Mouse (Mus musculus) thymus, adult 2 months (tissue): Measurements from ENCODE around the gene Kdm4b. TPM values are rescaled to one million over a fixed set of nuclear protein-coding genes. Genes with fewer than 3 reads are reported as not detected.

ENCODE experiments used
- DNase-seq: peaks from one replicate; pipeline ENCODE4 v3.0.0; 2021
- H3K27ac ChIP-seq: fragments of 200-500 bp; 2 replicates; pipeline ENCODE4 v1.5.1; 2012; ENCODE audit warnings: low read length, control low read depth; ENCODE audit not compliant: control insufficient read depth, insufficient read depth
- H3K27me3 ChIP-seq: fragments of 200-500 bp; 2 replicates; pipeline ENCODE4 v1.6.1; 2012; ENCODE audit warnings: mild to moderate bottlenecking, low read length, moderate library complexity, mixed read lengths; ENCODE audit not compliant: control insufficient read depth, insufficient read depth
- H3K36me3 ChIP-seq: fragments of 200-500 bp; 2 replicates; pipeline ENCODE4 v1.6.1; 2012; ENCODE audit warnings: mild to moderate bottlenecking, low read length, moderate library complexity; ENCODE audit not compliant: control insufficient read depth, insufficient read depth
- H3K4me1 ChIP-seq: fragments of 200-500 bp; replicated peaks from 2 replicates; pipeline ENCODE4 v1.6.1; 2012; ENCODE audit warnings: low read length; ENCODE audit not compliant: control insufficient read depth, insufficient read depth
- H3K4me3 ChIP-seq: fragments of 200-500 bp; 2 replicates; pipeline ENCODE4 v1.5.1; 2012; ENCODE audit warnings: mild to moderate bottlenecking, low read length, control low read depth, moderate library complexity; ENCODE audit not compliant: control insufficient read depth, insufficient read depth
- CTCF ChIP-seq: fragments of 200-500 bp; IDR thresholded peaks from 2 replicates; pipeline ENCODE4 v1.5.1; 2012; ENCODE audit warnings: mild to moderate bottlenecking, control low read depth, low read length, moderate library complexity, borderline replicate concordance; ENCODE audit not compliant: control insufficient read depth, poor library complexity, insufficient read depth; ENCODE audit errors: extremely low read depth
- POLR2A ChIP-seq: fragments of 200-500 bp; IDR thresholded peaks from 2 replicates; pipeline ENCODE4 v1.6.1; 2012; ENCODE audit warnings: mild to moderate bottlenecking, low read length, control low read depth, moderate library complexity; ENCODE audit not compliant: control insufficient read depth, poor library complexity, insufficient read depth; ENCODE audit errors: extremely low read depth
- WGBS: fragments of 180-500 bp; shearing (Covaris S2); methylation state at CpG from one replicate; pipeline ENCODE4 v1.1.7; 2018; 5-methylcytosine and 5-hydroxymethylcytosine counted together
- polyA plus RNA-seq: library from polyadenylated mRNA; depleted of rRNA; stranded (reverse); fragments of >200 nt; gene quantifications from 2 replicates; pipeline ENCODE4 v1.2.3, GENCODE M21; 2012

The Kdm4b gene
- polyA plus RNA-seq, 1 experiment = 94.1 TPM

GRCm38 (mm10) chr17:56393889-56394288 is 68.0 kb downstream of the Kdm4b start:
- Histone ChIP-seq H3K27me3 (no peaks in the 10 kb centered on the region), H3K4me1 (no peaks in the 10 kb centered on the region), H3K4me3 (no peak overlapping the region), H3K36me3 (peaks cover 16% of the 10 kb centered on the region; the same call in 1 of the 2 replicates), H3K27ac (no peak overlapping the region)
- TF ChIP-seq POLR2A = no peak
- no peak for TF ChIP-seq CTCF
- DNase-seq = no peak
- WGBS = 99% methylated on average over 10 of the region's 10 CpGs

DNA sequence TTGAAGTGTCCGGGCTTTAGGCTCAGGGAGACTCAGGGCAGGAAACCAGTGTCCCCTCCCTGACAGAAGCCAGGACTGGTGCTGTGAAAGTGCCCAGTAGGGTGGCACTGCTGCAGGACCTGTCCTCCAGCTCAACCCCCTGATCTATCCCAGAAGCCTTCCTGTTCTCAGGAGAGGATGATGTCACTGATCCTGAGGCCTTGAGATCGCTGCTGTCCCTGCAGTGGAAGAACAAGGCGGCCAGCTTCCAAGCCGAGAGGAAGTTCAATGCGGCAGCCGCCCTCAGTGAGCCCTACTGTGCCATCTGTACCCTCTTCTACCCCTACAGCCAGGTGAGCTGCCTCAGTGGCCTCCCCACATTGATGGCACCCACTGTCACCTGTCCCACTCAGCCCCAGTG is 70.2 kb downstream of the Kdm4b start:
- no peak for TF ChIP-seq CTCF
- TF ChIP-seq POLR2A = no peak
- Histone ChIP-seq H3K27ac (no peak overlapping the region), H3K4me1 (no peaks in the 10 kb centered on the region), H3K27me3 (no peaks in the 10 kb centered on the region), H3K36me3 (peaks cover 10% of the 10 kb centered on the region), H3K4me3 (no peak overlapping the region)
- 96% methylated on average over 6 of the region's 6 CpGs for WGBS
- DNase-seq = no peak

GRCm38 (mm10) chr17:56400221-56400620 is 74.4 kb downstream of the Kdm4b start:
- H3K36me3 ChIP-seq = peaks cover 10% of the 10 kb centered on the region
- H3K4me3 ChIP-seq = no peak overlapping the region
- 98% methylated on average over 3 of the region's 3 CpGs for WGBS
- no peaks in the 10 kb centered on the region for H3K4me1 ChIP-seq
- TF ChIP-seq CTCF (no peak), POLR2A (no peak)
- H3K27me3 ChIP-seq = no peaks in the 10 kb centered on the region
- no peak for DNase-seq
- H3K27ac ChIP-seq = no peak overlapping the region

DNA sequence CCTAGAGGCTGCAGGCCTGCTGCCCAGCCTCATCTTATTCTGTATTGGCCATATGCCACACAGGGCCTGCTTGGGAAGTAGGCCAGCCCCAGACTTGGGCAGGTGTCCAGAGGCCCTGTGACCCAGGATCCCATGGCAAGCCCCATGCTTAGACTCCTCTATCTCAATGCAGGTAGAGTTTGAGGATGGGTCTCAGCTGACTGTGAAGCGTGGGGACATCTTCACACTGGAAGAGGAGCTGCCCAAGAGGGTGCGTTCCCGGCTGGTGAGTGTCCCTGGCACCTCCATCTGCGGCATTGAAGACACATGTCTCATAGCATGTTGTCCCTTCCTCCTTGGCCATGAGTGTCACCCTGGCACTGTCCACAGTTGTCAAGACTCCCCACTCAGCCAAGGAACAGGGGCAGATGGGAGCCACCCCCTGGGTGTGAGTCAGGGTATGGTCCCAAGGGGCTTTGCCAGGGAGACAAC is 75.2 kb downstream of the Kdm4b start:
- peaks cover 8% of the 10 kb centered on the region for H3K36me3 ChIP-seq
- WGBS = 98% methylated on average over 4 of the region's 4 CpGs
- no peaks in the 10 kb centered on the region for H3K4me1 ChIP-seq
- no peaks in the 10 kb centered on the region for H3K27me3 ChIP-seq
- no peak for TF ChIP-seq CTCF
- no peak for TF ChIP-seq POLR2A
- H3K27ac ChIP-seq = no peak overlapping the region
- no peak overlapping the region for H3K4me3 ChIP-seq
- no peak for DNase-seq

GRCm38 (mm10) chr17:56405341-56405740 is 79.5 kb downstream of the Kdm4b start:
- DNase-seq = no peak
- no peak overlapping the region for H3K4me3 ChIP-seq
- no peaks in the 10 kb centered on the region for H3K36me3 ChIP-seq
- 88% methylated on average over 3 of the region's 3 CpGs for WGBS
- TF ChIP-seq POLR2A (no peak), CTCF (no peak)
- H3K27me3 ChIP-seq = no peaks in the 10 kb centered on the region
- no peak overlapping the region for H3K27ac ChIP-seq
- no peaks in the 10 kb centered on the region for H3K4me1 ChIP-seq

DNA sequence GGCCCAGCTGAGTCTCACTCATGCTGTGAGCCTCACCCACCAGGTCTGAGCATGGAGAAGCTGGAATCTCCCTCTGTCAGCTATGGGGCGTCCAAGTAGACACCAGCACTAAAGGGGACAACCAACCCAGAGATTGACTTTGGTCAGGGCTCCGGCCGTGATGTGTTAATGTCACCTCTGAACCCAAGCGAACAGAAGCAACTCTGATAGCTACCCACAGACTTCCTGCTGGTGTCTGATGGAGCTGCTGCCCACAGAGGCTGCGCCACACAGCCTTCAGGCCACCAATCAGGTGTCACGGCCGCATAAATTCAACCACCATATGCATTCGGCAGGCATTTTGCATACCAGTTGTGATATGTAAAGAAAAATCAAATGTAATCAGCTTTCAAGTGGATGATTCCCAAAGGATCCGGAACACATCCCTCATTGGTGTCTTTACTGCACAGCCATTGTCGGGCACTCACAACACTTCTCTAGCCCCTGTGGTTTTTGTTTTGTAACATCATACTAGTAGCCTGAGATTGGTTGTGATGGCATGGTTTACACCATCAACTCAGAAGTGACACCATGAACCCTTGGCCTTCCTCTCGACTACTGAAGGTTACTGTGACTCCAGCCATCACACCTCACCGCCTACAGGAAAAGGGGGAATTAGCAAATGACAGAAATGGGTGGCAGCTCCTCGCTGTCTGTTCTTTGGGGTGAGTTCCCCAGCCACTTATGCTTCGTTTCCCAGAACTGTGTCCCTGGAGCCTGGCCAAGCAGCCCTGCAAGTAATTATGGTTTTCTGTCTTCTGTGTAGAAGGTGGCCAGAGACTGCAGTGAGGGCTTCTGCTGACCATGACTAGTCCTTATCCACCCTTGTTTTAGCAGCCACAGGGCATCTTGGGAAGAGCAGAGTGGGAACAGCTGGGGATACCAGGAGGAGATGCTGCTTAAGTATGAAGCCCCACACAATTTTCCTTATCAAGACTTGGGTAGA is 80.3 kb downstream of the Kdm4b start:
- no peak overlapping the region for H3K27ac ChIP-seq
- H3K4me3 ChIP-seq = no peak overlapping the region
- TF ChIP-seq POLR2A (no peak), CTCF (no peak)
- WGBS = 72% methylated on average over 14 of the region's 14 CpGs
- H3K27me3 ChIP-seq = no peaks in the 10 kb centered on the region
- no peak for DNase-seq
- no peaks in the 10 kb centered on the region for H3K36me3 ChIP-seq
- H3K4me1 ChIP-seq = no peaks in the 10 kb centered on the region

DNA sequence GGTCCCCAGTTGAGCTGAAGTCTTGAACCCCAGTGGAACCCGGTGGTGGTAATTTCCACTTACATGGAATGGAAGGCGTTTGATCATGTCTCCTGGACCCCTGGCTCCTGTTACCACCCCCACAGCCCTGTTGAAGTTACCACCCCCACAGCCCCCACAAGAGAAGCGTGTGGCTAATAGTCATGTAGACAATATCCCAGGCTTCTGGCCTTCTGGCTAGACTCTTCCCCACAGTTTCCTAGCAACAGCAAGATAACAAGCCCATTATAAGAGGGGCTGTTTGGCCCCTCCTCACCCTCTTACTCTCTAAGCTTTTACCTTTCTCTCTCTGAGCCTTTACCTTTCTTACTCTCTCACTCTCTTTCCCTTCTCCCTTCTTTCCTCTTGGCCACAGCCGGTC is 81.0 kb downstream of the Kdm4b start:
- H3K36me3 ChIP-seq = no peaks in the 10 kb centered on the region
- WGBS = 94% methylated on average over 4 of the region's 4 CpGs
- no peak overlapping the region for H3K4me3 ChIP-seq
- no peaks in the 10 kb centered on the region for H3K27me3 ChIP-seq
- H3K4me1 ChIP-seq = no peaks in the 10 kb centered on the region
- DNase-seq = no peak
- no peak overlapping the region for H3K27ac ChIP-seq
- no peak for TF ChIP-seq CTCF
- no peak for TF ChIP-seq POLR2A
